Mouse (Mus musculus): ENCODE data around the gene Crygs. TPM values are rescaled to one million over a fixed set of nuclear protein-coding genes. Genes with fewer than 3 reads are reported as not detected.

Gene Crygs
- polyA plus RNA-seq, 1 experiment: not detected

- TF ChIP-seq POLR2A (IDR thresholded peaks at IDR 0.05; ENCODE audit: control insufficient read depth, low read depth, low read length) (no peak), CTCF (IDR thresholded peaks at IDR 0.05; ENCODE audit: control insufficient read depth, insufficient read depth, insufficient replicate concordance, low read depth, low read length) (no peak)
- Histone ChIP-seq H3K27me3 (ENCODE audit: control insufficient read depth, insufficient read depth, low read length) (no peaks in the 10 kb centered on the region), H3K27ac (ENCODE audit: control insufficient read depth, insufficient read depth, low read depth, low read length) (0 out of 2 replicates have a peak overlapping the region, but pooled peaks have one; percentile 21), H3K4me1 (ENCODE audit: control insufficient read depth, insufficient read depth, low read length) (peaks cover 7% of the 10 kb centered on the region), H3K4me3 (ENCODE audit: control insufficient read depth, low read depth, low read length) (peak overlapping the region; percentile 47), H3K36me3 (ENCODE audit: control insufficient read depth, insufficient read depth, low read length) (no peaks in the 10 kb centered on the region)
Observed at GRCm38 (mm10) chr16:22766738-22767211, 44.6 kb downstream of the Crygs start.

- no peaks in the 10 kb centered on the region for H3K27me3 ChIP-seq (ENCODE audit: control insufficient read depth, insufficient read depth, low read length)
- no peak overlapping the region for H3K27ac ChIP-seq (ENCODE audit: control insufficient read depth, insufficient read depth, low read depth, low read length)
- H3K4me1 ChIP-seq (ENCODE audit: control insufficient read depth, insufficient read depth, low read length): peaks cover 7% of the 10 kb centered on the region
- TF ChIP-seq POLR2A (IDR thresholded peaks at IDR 0.05; ENCODE audit: control insufficient read depth, low read depth, low read length) (no peak), CTCF (IDR thresholded peaks at IDR 0.05; ENCODE audit: control insufficient read depth, insufficient read depth, insufficient replicate concordance, low read depth, low read length) (no peak)
- H3K4me3 ChIP-seq (ENCODE audit: control insufficient read depth, low read depth, low read length): no peak overlapping the region
- H3K36me3 ChIP-seq (ENCODE audit: control insufficient read depth, insufficient read depth, low read length): no peaks in the 10 kb centered on the region
Observed at GRCm38 (mm10) chr16:22765531-22765930, 45.8 kb downstream of the Crygs start.

Other genes starting within 250 kb of the Crygs start
- 0.09 and 0.22 TPM in 2 replicates for gene Dgkg, start 154.4 kb downstream of the Crygs start, polyA plus RNA-seq (2012; rRNA removed)
- 21.2 and 22.1 TPM in 2 replicates for gene Tbccd1, start 46.1 kb upstream of the Crygs start, polyA plus RNA-seq (2012; rRNA removed)
- gene Dnajb11, start 46.3 kb upstream of the Crygs start, polyA plus RNA-seq (2012; rRNA removed): 27.8 and 32.9 TPM in 2 replicates
- gene Ahsg, start 79.7 kb upstream of the Crygs start, polyA plus RNA-seq (2012; rRNA removed): 0.15 and 0.69 TPM in 2 replicates
- 0.41 and 0.94 TPM in 2 replicates for gene Fetub, start 106.8 kb upstream of the Crygs start, polyA plus RNA-seq (2012; rRNA removed)
- gene Hrg, start 139.5 kb upstream of the Crygs start, polyA plus RNA-seq (2012; rRNA removed): not detected in 2 replicates
- 0.40 TPM in 1 of 2 replicates, not detected in the other for gene Kng2, start 217.9 kb upstream of the Crygs start, polyA plus RNA-seq (2012; rRNA removed)
- gene Kng1, start 246.3 kb upstream of the Crygs start, polyA plus RNA-seq (2012; rRNA removed): 0.10 TPM in 1 of 2 replicates, not detected in the other

All from testis, adult 2 months (tissue).